Mouse (Mus musculus): ENCODE data around the gene Sdk2. TPM values are rescaled to one million over a fixed set of nuclear protein-coding genes. Genes with fewer than 3 reads are reported as not detected.

Sdk2 gene
- total and polyA plus RNA-seq, 3 experiments, result 0.13 TPM; not detected in 2

- Histone ChIP-seq H3K9me3 (replicated peaks; ENCODE audit: insufficient read depth, low read length) (no peaks in the 10 kb centered on the region), H3K27me3 (ENCODE audit: control insufficient read depth in 1 of 2, insufficient read depth in 2 of 2, low read length in 2 of 2) (no peaks in the 10 kb centered on the region), H3K4me1 (ENCODE audit: control insufficient read depth in 1 of 2, insufficient read depth in 2 of 2, low read length in 2 of 2) (no peaks in the 10 kb centered on the region), H3K4me3 (ENCODE audit: control insufficient read depth in 1 of 2, insufficient read depth in 1 of 2, low read depth in 2 of 2, low read length in 2 of 2) (no peak overlapping the region), H3K79me2 (ENCODE audit: control insufficient read depth, insufficient read depth, low read length, poor library complexity) (no peaks in the 10 kb centered on the region), H3K36me3 (ENCODE audit: control insufficient read depth in 1 of 2, insufficient read depth in 2 of 2, low read length in 2 of 2) (no peaks in the 10 kb centered on the region), H3K27ac (ENCODE audit: control insufficient read depth, low read depth, low read length) (no peak overlapping the region), H3K9ac (ENCODE audit: control insufficient read depth, low read depth, low read length, poor library complexity, severe bottlenecking) (no peak overlapping the region)
- TF ChIP-seq TCF12 (IDR thresholded peaks at IDR 0.05; ENCODE audit: low read depth, low read length), result no peak
- no peak for TF ChIP-seq ZC3H11A (IDR thresholded peaks at IDR 0.05; ENCODE audit: low read depth, low read length)
- TF ChIP-seq BHLHE40 (IDR thresholded peaks at IDR 0.05; ENCODE audit: borderline replicate concordance, low read depth, low read length), result no peak
- no peak for TF ChIP-seq CTCF (IDR thresholded peaks at IDR 0.05 in 2 of 3, conservative IDR thresholded peaks at IDR 0.05 in 1 of 3; ENCODE audit: control insufficient read depth in 1 of 3, insufficient read depth in 1 of 3, low read depth in 2 of 3, low read length in 3 of 3, poor library complexity in 1 of 3, severe bottlenecking in 1 of 3)
- TF ChIP-seq TAL1 (IDR thresholded peaks at IDR 0.05; ENCODE audit: low read length), result no peak
- no peak for TF ChIP-seq MEF2A (IDR thresholded peaks at IDR 0.05; ENCODE audit: extremely low read depth, insufficient replicate concordance, low read depth, low read length, poor library complexity, severe bottlenecking)
- TF ChIP-seq ZNF384 (IDR thresholded peaks at IDR 0.05; ENCODE audit: low read depth, low read length), result no peak
- TF ChIP-seq NRF1 (IDR thresholded peaks at IDR 0.05; ENCODE audit: insufficient read depth, low read depth, low read length, poor library complexity, severe bottlenecking), result no peak
- no peak for TF ChIP-seq CHD2 (IDR thresholded peaks at IDR 0.05; ENCODE audit: low read length)
- no peak for TF ChIP-seq UBTF (IDR thresholded peaks at IDR 0.05; ENCODE audit: borderline replicate concordance, insufficient read depth, low read depth, low read length)
- TF ChIP-seq POLR2A (IDR thresholded peaks at IDR 0.05; ENCODE audit: control insufficient read depth in 1 of 2, insufficient read depth in 1 of 2, low read depth in 1 of 2, low read length in 2 of 2, poor library complexity in 1 of 2), result no peak
- TF ChIP-seq ZKSCAN1 (IDR thresholded peaks at IDR 0.05; ENCODE audit: low read depth, low read length), result no peak
- no peak for TF ChIP-seq ELF1 (IDR thresholded peaks at IDR 0.05; ENCODE audit: low read depth, low read length)
- TF ChIP-seq MYC (IDR thresholded peaks at IDR 0.05; ENCODE audit: low read depth, low read length), result no peak
- DNase-seq (ENCODE audit: low read depth, low spot score), result no peak
Observed at GRCm38 (mm10) chr11:113923137-113923536, 143.7 kb downstream of the Sdk2 start.

GRCm38 (mm10) chr11:113903131-113903860, 163.6 kb downstream of the Sdk2 start:
- H3K79me2 ChIP-seq (ENCODE audit: control insufficient read depth, insufficient read depth, low read length, poor library complexity), result no peaks in the 10 kb centered on the region
- no peak for DNase-seq (ENCODE audit: low read depth, low spot score)
- H3K9ac ChIP-seq (ENCODE audit: control insufficient read depth, low read depth, low read length, poor library complexity, severe bottlenecking), result no peak overlapping the region
- no peaks in the 10 kb centered on the region for H3K9me3 ChIP-seq (replicated peaks; ENCODE audit: insufficient read depth, low read length)
- no peaks in the 10 kb centered on the region for H3K27me3 ChIP-seq (ENCODE audit: control insufficient read depth in 1 of 2, insufficient read depth in 2 of 2, low read length in 2 of 2)
- no peak overlapping the region for H3K4me3 ChIP-seq (ENCODE audit: control insufficient read depth in 1 of 2, insufficient read depth in 1 of 2, low read depth in 2 of 2, low read length in 2 of 2)
- H3K36me3 ChIP-seq (ENCODE audit: control insufficient read depth in 1 of 2, insufficient read depth in 2 of 2, low read length in 2 of 2), result no peaks in the 10 kb centered on the region
- H3K27ac ChIP-seq (ENCODE audit: control insufficient read depth, low read depth, low read length), result no peak overlapping the region
- H3K4me1 ChIP-seq (ENCODE audit: control insufficient read depth in 1 of 2, insufficient read depth in 2 of 2, low read length in 2 of 2), result no peaks in the 10 kb centered on the region
- TF ChIP-seq E2F4 (IDR thresholded peaks at IDR 0.05; ENCODE audit: borderline replicate concordance, low read depth, low read length) (no peak), CHD2 (IDR thresholded peaks at IDR 0.05; ENCODE audit: low read length) (no peak), NELFE (IDR thresholded peaks at IDR 0.05; ENCODE audit: low read depth, low read length) (no peak), TBP (IDR thresholded peaks at IDR 0.05; ENCODE audit: low read depth, low read length) (no peak)
